Mouse (Mus musculus) neural tube, embryonic 15.5 days (tissue): ENCODE results near the gene Ccdc51. TPM values are rescaled to one million over a fixed set of nuclear protein-coding genes. Genes with fewer than 3 reads are reported as not detected.

Experiments used
- ATAC-seq: fragments of 200-750 bp; cut with Nextera tagmentation; 2 replicates; pipeline ENCODE4 v1.8.0; 2017; ENCODE audit warnings: mild to moderate bottlenecking, moderate TSS enrichment, moderate library complexity; ENCODE audit not compliant: low FRiP score
- H3K27ac ChIP-seq: fragments of 300-500 bp; sonication (generic); replicated peaks from 2 replicates; pipeline ENCODE4 v1.5.1; 2015; ENCODE audit warnings: mild to moderate bottlenecking, inconsistent platforms
- H3K27me3 ChIP-seq: fragments of 300-500 bp; sonication (generic); replicated peaks from 2 replicates; pipeline ENCODE4 v1.6.1; 2015; ENCODE audit warnings: inconsistent platforms
- H3K36me3 ChIP-seq: fragments of 300-500 bp; sonication (generic); 2 replicates; pipeline ENCODE4 v1.6.1; 2015; ENCODE audit warnings: inconsistent platforms
- H3K4me1 ChIP-seq: fragments of 300-500 bp; sonication (generic); 2 replicates; pipeline ENCODE4 v1.6.1; 2015; ENCODE audit warnings: inconsistent platforms
- H3K4me2 ChIP-seq: fragments of 300-500 bp; sonication (generic); 2 replicates; pipeline ENCODE4 v1.6.1; 2015; ENCODE audit warnings: inconsistent platforms, mild to moderate bottlenecking, moderate library complexity
- H3K4me3 ChIP-seq: fragments of 300-500 bp; sonication (generic); replicated peaks from 2 replicates; pipeline ENCODE4 v1.5.1; 2015; ENCODE audit warnings: mild to moderate bottlenecking, inconsistent platforms
- H3K9ac ChIP-seq: fragments of 300-500 bp; sonication (generic); replicated peaks from 2 replicates; pipeline ENCODE4 v1.6.1; 2015; ENCODE audit warnings: mild to moderate bottlenecking, inconsistent platforms
- H3K9me3 ChIP-seq: fragments of 300-500 bp; sonication (generic); replicated peaks from 2 replicates; pipeline ENCODE4 v1.6.1; 2016; ENCODE audit warnings: inconsistent platforms
- WGBS: fragments of 180-500 bp; shearing (Covaris S2); methylation state at CpG from one replicate; pipeline ENCODE4 v1.1.7; 2015; ENCODE audit warnings: mixed read lengths; 5-methylcytosine and 5-hydroxymethylcytosine counted together
- polyA plus RNA-seq: library from polyadenylated mRNA; unstranded; fragments of >200 nt; fragmentation: Nextera tagmentation; extraction: Ambion mirVana; gene quantifications from 2 replicates; pipeline ENCODE4 v1.2.1, GENCODE M21; 2015

The Ccdc51 gene
- polyA plus RNA-seq, 1 experiment from 2014 or later: 12.2 TPM

- no peak overlapping the region for H3K4me2 ChIP-seq
- no peaks in the 10 kb centered on the region for H3K4me1 ChIP-seq
- H3K9me3 ChIP-seq: no peaks in the 10 kb centered on the region
- 92% methylated on average over 8 of the region's 8 CpGs for WGBS
- no peaks in the 10 kb centered on the region for H3K27me3 ChIP-seq
- ATAC-seq: no peak
- no peak overlapping the region for H3K4me3 ChIP-seq
- no peak overlapping the region for H3K27ac ChIP-seq
- peaks cover 96% of the 10 kb centered on the region for H3K36me3 ChIP-seq
- no peak overlapping the region for H3K9ac ChIP-seq
Measured at GRCm38 (mm10) chr9:109113331-109113730, 31.0 kb downstream of the Ccdc51 start.

- 93% methylated on average over 11 of the region's 11 CpGs for WGBS
- no peak for ATAC-seq
Measured at GRCm38 (mm10) chr9:109114276-109114675, 32.0 kb downstream of the Ccdc51 start.

GRCm38 (mm10) chr9:109114871-109115270, 32.6 kb downstream of the Ccdc51 start:
- Histone ChIP-seq H3K4me1 (no peaks in the 10 kb centered on the region), H3K4me3 (no peak overlapping the region), H3K27me3 (no peaks in the 10 kb centered on the region), H3K27ac (no peak overlapping the region), H3K36me3 (peaks cover 94% of the 10 kb centered on the region), H3K9me3 (no peaks in the 10 kb centered on the region), H3K9ac (no peak overlapping the region), H3K4me2 (no peak overlapping the region)
- 92% methylated on average over 7 of the region's 7 CpGs for WGBS
- no peak for ATAC-seq

More at GRCm38 (mm10) chr9:109114276-109114675, 32.0 kb downstream of the Ccdc51 start:
- Histone ChIP-seq H3K36me3 (peaks cover 96% of the 10 kb centered on the region), H3K9me3 (no peaks in the 10 kb centered on the region), H3K4me3 (no peak overlapping the region), H3K4me1 (no peaks in the 10 kb centered on the region), H3K27ac (no peak overlapping the region), H3K9ac (no peak overlapping the region), H3K4me2 (no peak overlapping the region), H3K27me3 (no peaks in the 10 kb centered on the region)

- peaks cover 80% of the 10 kb centered on the region for H3K36me3 ChIP-seq
- 94% methylated on average over 10 of the region's 10 CpGs for WGBS
- no peaks in the 10 kb centered on the region for H3K27me3 ChIP-seq
- H3K4me1 ChIP-seq: no peaks in the 10 kb centered on the region
- no peaks in the 10 kb centered on the region for H3K9me3 ChIP-seq
- ATAC-seq: no peak
- H3K4me2 ChIP-seq: no peak overlapping the region
- no peak overlapping the region for H3K9ac ChIP-seq
- no peak overlapping the region for H3K4me3 ChIP-seq
- no peak overlapping the region for H3K27ac ChIP-seq
Measured at GRCm38 (mm10) chr9:109116205-109116604, 33.9 kb downstream of the Ccdc51 start.

GRCm38 (mm10) chr9:109118106-109118505, 35.8 kb downstream of the Ccdc51 start:
- H3K4me3 ChIP-seq: no peak overlapping the region
- H3K4me2 ChIP-seq: no peak overlapping the region
- WGBS: 85% methylated on average over 4 of the region's 4 CpGs
- H3K9ac ChIP-seq: no peak overlapping the region
- H3K27ac ChIP-seq: no peak overlapping the region
- no peaks in the 10 kb centered on the region for H3K9me3 ChIP-seq
- H3K27me3 ChIP-seq: no peaks in the 10 kb centered on the region
- 0 out of 2 replicates have a peak, but pooled peaks cover 2% of the 10 kb centered on the region for H3K4me1 ChIP-seq
- H3K36me3 ChIP-seq: peaks cover 62% of the 10 kb centered on the region
- ATAC-seq: no peak

- Histone ChIP-seq H3K4me1 (peaks cover 6% of the 10 kb centered on the region; the same call in 1 of the 2 replicates), H3K4me3 (no peak overlapping the region), H3K36me3 (peaks cover 49% of the 10 kb centered on the region), H3K27ac (no peak overlapping the region), H3K9ac (no peak overlapping the region), H3K9me3 (no peaks in the 10 kb centered on the region), H3K27me3 (no peaks in the 10 kb centered on the region), H3K4me2 (no peak overlapping the region)
- ATAC-seq: no peak
- WGBS: 92% methylated on average over 9 of the region's 9 CpGs
Measured at GRCm38 (mm10) chr9:109119571-109119970, 37.3 kb downstream of the Ccdc51 start.

GRCm38 (mm10) chr9:109120956-109121355, 38.7 kb downstream of the Ccdc51 start:
- peaks cover 35% of the 10 kb centered on the region for H3K36me3 ChIP-seq
- H3K4me1 ChIP-seq: peaks cover 6% of the 10 kb centered on the region; the same call in 1 of the 2 replicates
- WGBS: 90% methylated on average over 6 of the region's 6 CpGs
- H3K9me3 ChIP-seq: no peaks in the 10 kb centered on the region
- H3K4me3 ChIP-seq: no peak overlapping the region
- H3K27ac ChIP-seq: no peak overlapping the region
- H3K9ac ChIP-seq: no peak overlapping the region
- H3K4me2 ChIP-seq: no peak overlapping the region
- ATAC-seq: no peak
- H3K27me3 ChIP-seq: no peaks in the 10 kb centered on the region

- H3K9me3 ChIP-seq: no peaks in the 10 kb centered on the region
- no peak overlapping the region for H3K27ac ChIP-seq
- ATAC-seq: peak; percentile 21; the same call in 1 of the 2 replicates
- 50% methylated on average over 2 of the region's 2 CpGs for WGBS
- H3K4me2 ChIP-seq: no peak overlapping the region
- H3K9ac ChIP-seq: no peak overlapping the region
- H3K4me1 ChIP-seq: peaks cover 6% of the 10 kb centered on the region; the same call in 1 of the 2 replicates
- H3K27me3 ChIP-seq: no peaks in the 10 kb centered on the region
- H3K36me3 ChIP-seq: peaks cover 19% of the 10 kb centered on the region
- H3K4me3 ChIP-seq: no peak overlapping the region
Measured at GRCm38 (mm10) chr9:109122553-109123085, 40.3 kb downstream of the Ccdc51 start.

- peak; percentile 28; the same call in 1 of the 2 replicates for ATAC-seq
- H3K4me3 ChIP-seq: no peak overlapping the region
- H3K9me3 ChIP-seq: no peaks in the 10 kb centered on the region
- H3K27me3 ChIP-seq: no peaks in the 10 kb centered on the region
- no peak overlapping the region for H3K27ac ChIP-seq
- peaks cover 13% of the 10 kb centered on the region for H3K36me3 ChIP-seq
- 0 out of 2 replicates have a peak overlapping the region, but pooled peaks have one; percentile 17 for H3K9ac ChIP-seq
- 58% methylated on average over 6 of the region's 6 CpGs for WGBS
- H3K4me1 ChIP-seq: peaks cover 6% of the 10 kb centered on the region; the same call in 1 of the 2 replicates
- H3K4me2 ChIP-seq: no peak overlapping the region
Measured at GRCm38 (mm10) chr9:109123266-109123665, 41.0 kb downstream of the Ccdc51 start.

- Histone ChIP-seq H3K27me3 (no peaks in the 10 kb centered on the region), H3K4me1 (peaks cover 6% of the 10 kb centered on the region; the same call in 1 of the 2 replicates), H3K9ac (no peak overlapping the region), H3K9me3 (no peaks in the 10 kb centered on the region), H3K4me2 (no peak overlapping the region), H3K4me3 (no peak overlapping the region), H3K27ac (no peak overlapping the region), H3K36me3 (peaks cover 4% of the 10 kb centered on the region; the same call in 1 of the 2 replicates)
- 89% methylated on average over 3 of the region's 3 CpGs for WGBS
- no peak for ATAC-seq
Measured at GRCm38 (mm10) chr9:109124164-109124563, 41.9 kb downstream of the Ccdc51 start.

- Histone ChIP-seq H3K27ac (no peak overlapping the region), H3K9ac (no peak overlapping the region), H3K36me3 (no peaks in the 10 kb centered on the region), H3K4me3 (no peak overlapping the region), H3K4me2 (no peak overlapping the region), H3K27me3 (no peaks in the 10 kb centered on the region), H3K4me1 (peaks cover 6% of the 10 kb centered on the region; the same call in 1 of the 2 replicates), H3K9me3 (no peaks in the 10 kb centered on the region)
- ATAC-seq: no peak
- 88% methylated on average over 2 of the region's 2 CpGs for WGBS
Measured at GRCm38 (mm10) chr9:109125043-109125442, 42.8 kb downstream of the Ccdc51 start.

GRCm38 (mm10) chr9:109125481-109125880, 43.2 kb downstream of the Ccdc51 start:
- ATAC-seq: no peak
- WGBS: 80% methylated on average over 3 of the region's 3 CpGs
- no peak overlapping the region for H3K9ac ChIP-seq
- no peaks in the 10 kb centered on the region for H3K27me3 ChIP-seq
- H3K9me3 ChIP-seq: no peaks in the 10 kb centered on the region
- H3K27ac ChIP-seq: no peak overlapping the region
- H3K4me3 ChIP-seq: no peak overlapping the region
- no peak overlapping the region for H3K4me2 ChIP-seq
- no peaks in the 10 kb centered on the region for H3K36me3 ChIP-seq
- H3K4me1 ChIP-seq: peaks cover 6% of the 10 kb centered on the region; the same call in 1 of the 2 replicates
